Mouse (Mus musculus) lung, adult 2 months (tissue): ENCODE measurements around the gene Leprot.

Source experiments
- CTCF ChIP-seq: fragments of 200-500 bp; IDR thresholded peaks from 2 replicates; pipeline ENCODE4 v1.5.1; 2011; ENCODE audit warnings: mild to moderate bottlenecking, low read length, control low read depth; ENCODE audit not compliant: insufficient read depth
- POLR2A ChIP-seq: fragments of 200-500 bp; IDR thresholded peaks from 2 replicates; pipeline ENCODE4 v1.6.1; 2011; ENCODE audit warnings: low read depth, mild to moderate bottlenecking, control low read depth, low read length, borderline replicate concordance; ENCODE audit errors: extremely low read depth

DNA sequence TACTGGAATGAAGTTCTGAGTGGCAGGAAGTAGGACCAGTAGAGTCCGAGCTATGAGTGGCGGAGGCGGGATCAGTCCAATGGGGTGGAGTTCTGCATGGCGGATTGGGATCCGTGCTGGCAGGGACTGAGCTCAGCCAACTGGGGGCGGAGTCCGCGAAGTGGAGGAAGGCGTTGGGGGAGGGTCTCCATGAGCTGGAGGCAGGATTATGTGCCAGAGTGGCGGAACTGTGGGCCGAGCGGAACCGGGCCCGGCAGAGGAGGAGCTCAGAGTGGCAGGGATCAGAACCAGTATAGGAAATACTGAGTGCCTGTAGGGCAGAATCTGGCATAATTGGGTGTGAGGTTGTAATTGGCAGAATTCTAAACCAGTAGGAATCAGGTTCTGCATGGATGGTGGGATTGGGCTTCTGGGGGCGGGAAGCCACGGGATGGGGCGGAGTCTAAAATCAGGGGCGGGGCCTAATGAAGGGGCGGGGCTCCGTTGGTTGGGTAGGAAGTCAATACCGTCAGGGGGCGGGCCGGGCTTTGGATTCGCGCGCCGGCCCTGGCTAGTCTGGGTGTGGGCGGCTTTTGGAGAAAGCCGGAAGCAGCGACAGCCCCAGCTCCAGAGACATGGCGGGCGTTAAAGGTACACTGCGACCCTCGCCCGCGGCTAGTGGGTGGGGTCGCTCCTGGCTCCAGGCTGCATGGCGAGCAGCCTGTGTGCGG, at the start of gene Leprot:
- TF ChIP-seq POLR2A = peak; percentile 87; the same call in 1 of the 2 replicates
- TF ChIP-seq CTCF = no peak
